Mouse (Mus musculus) heart, embryonic 11.5 days (tissue): ENCODE results near the gene Aqp5. TPM values are rescaled to one million over a fixed set of nuclear protein-coding genes. Genes with fewer than 3 reads are reported as not detected.

Experiments
- ATAC-seq: fragments of 200-750 bp; cut with Nextera tagmentation; replicated peaks from 2 replicates; pipeline ENCODE4 v1.8.0; 2017; ENCODE audit warnings: moderate library complexity; ENCODE audit not compliant: insufficient number of reproducible peaks, low FRiP score, low TSS enrichment
- H3K27ac ChIP-seq: fragments of 300-500 bp; sonication (generic); 2 replicates; pipeline ENCODE4 v1.5.1; 2014; ENCODE audit warnings: mild to moderate bottlenecking, low read depth, low read length
- H3K27me3 ChIP-seq: fragments of 300-500 bp; sonication (generic); 2 replicates; pipeline ENCODE4 v1.6.1; 2014; ENCODE audit warnings: mild to moderate bottlenecking, low read length, mixed read lengths; ENCODE audit not compliant: control insufficient read depth, insufficient read depth
- H3K36me3 ChIP-seq: fragments of 300-500 bp; sonication (generic); 2 replicates; pipeline ENCODE4 v1.6.1; 2014; ENCODE audit warnings: mild to moderate bottlenecking, low read length, moderate library complexity, mixed read lengths; ENCODE audit not compliant: control insufficient read depth, insufficient read depth
- H3K4me1 ChIP-seq: fragments of 300-500 bp; sonication (generic); 2 replicates; pipeline ENCODE4 v1.6.1; 2014; ENCODE audit warnings: low read length; ENCODE audit not compliant: control insufficient read depth, insufficient read depth
- H3K4me2 ChIP-seq: fragments of 300-500 bp; sonication (generic); 2 replicates; pipeline ENCODE4 v1.6.1; 2014; ENCODE audit warnings: mild to moderate bottlenecking, moderate library complexity
- H3K4me3 ChIP-seq: fragments of 300-500 bp; sonication (generic); 2 replicates; pipeline ENCODE4 v1.5.1; 2014; ENCODE audit warnings: low read depth, low read length
- H3K9ac ChIP-seq: fragments of 300-500 bp; sonication (generic); 2 replicates; pipeline ENCODE4 v1.6.1; 2014; ENCODE audit warnings: mild to moderate bottlenecking, low read depth, low read length, moderate library complexity
- H3K9me3 ChIP-seq: fragments of 300-500 bp; sonication (generic); replicated peaks from 2 replicates; pipeline ENCODE4 v1.6.1; 2016; ENCODE audit warnings: low read length; ENCODE audit not compliant: control insufficient read depth
- WGBS: fragments of 180-500 bp; shearing (Covaris S2); extraction: QIAGEN DNeasy Blood & Tissue Kit; methylation state at CpG from one replicate; pipeline ENCODE4 v1.1.7; 2014; ENCODE audit not compliant: insufficient replicate concordance; 5-methylcytosine and 5-hydroxymethylcytosine counted together
- polyA plus RNA-seq: library from polyadenylated mRNA; unstranded; fragments of >200 nt; fragmentation: Nextera tagmentation; extraction: Ambion mirVana; gene quantifications from 2 replicates; pipeline ENCODE4 v1.2.1, GENCODE M21; 2014

Gene Aqp5
- polyA plus RNA-seq, 1 experiment from 2014 or later = 1.6 TPM

DNA sequence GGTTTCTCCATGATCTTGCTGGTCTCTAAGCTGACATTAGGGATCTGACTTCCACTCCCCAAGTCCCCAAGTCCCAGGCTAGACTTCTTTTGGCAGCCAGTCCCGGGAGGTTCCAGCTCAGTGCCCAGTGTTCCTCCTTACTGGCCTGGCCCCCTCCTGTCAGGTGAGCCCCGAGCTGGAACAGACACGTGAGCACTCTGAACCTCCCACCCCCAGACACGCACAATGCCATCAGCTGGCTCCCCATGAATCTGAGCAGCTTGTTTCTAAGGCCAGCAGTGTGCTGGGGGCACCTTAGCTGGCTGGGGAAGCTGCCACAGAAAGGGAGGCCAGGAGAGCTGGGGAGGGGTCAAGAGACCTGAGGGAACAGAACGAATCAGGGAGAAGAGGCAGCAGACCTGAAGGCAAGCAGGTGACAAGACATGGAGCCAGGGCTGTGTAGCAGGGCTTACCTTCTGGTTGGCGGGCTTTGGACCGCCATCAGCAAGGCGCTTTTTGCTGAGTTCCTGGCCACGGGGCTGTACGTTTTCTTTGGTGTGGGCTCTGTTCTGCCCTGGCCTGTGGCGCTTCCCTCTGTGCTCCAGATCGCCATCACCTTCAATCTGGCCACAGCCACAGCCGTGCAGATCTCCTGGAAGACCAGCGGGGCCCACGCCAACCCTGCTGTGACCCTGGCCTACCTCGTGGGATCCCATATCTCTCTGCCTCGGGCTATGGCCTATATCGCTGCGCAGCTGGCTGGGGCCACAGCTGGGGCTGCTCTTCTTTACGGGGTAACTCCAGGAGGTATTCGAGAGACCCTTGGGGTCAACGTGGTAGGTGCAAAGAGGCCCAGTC, 10.6 kb downstream of the Aqp5 start, which contains the start of gene Aqp6:
TSS of gene Aqp6 (plus strand) at position 415 of the 837 bp plus-strand sequence.
- H3K9ac ChIP-seq = no peak within 1 kb of the TSS
- peaks cover 23% of the 10 kb centered on the region for H3K4me1 ChIP-seq
- no peaks in the 10 kb centered on the region for H3K36me3 ChIP-seq
- H3K4me2 ChIP-seq = no peak within 1 kb of the TSS
- H3K27ac ChIP-seq = no peak within 1 kb of the TSS
- WGBS = 48% methylated on average over 22 of the region's 22 CpGs
- H3K27me3 ChIP-seq = peaks cover 48% of the 10 kb centered on the region
- no peak within 1 kb of the TSS for H3K4me3 ChIP-seq
- no peaks in the 10 kb centered on the region for H3K9me3 ChIP-seq
- ATAC-seq = no peak

DNA sequence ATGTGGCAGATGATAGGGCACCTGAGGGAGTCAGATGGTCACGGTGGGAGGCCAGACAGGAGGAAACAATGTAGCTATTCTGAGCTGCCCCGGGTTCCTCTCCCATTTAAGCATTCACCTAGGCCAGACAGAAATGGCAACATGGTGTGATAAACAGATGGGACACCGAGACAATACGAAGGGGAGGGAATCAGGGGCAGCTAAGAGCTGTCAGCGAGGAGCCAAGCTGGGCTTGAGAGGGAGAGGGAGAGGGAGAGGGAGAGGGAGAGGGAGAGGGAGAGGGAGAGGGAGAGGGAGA, 11.2 kb downstream of the Aqp5 start:
- Histone ChIP-seq H3K27me3 (peaks cover 47% of the 10 kb centered on the region), H3K4me3 (no peak overlapping the region), H3K9ac (no peak overlapping the region), H3K4me1 (peaks cover 27% of the 10 kb centered on the region), H3K36me3 (no peaks in the 10 kb centered on the region), H3K27ac (no peak overlapping the region), H3K4me2 (no peak overlapping the region), H3K9me3 (no peaks in the 10 kb centered on the region)
- 10% methylated on average over 4 of the region's 5 CpGs for WGBS
- ATAC-seq = no peak

DNA sequence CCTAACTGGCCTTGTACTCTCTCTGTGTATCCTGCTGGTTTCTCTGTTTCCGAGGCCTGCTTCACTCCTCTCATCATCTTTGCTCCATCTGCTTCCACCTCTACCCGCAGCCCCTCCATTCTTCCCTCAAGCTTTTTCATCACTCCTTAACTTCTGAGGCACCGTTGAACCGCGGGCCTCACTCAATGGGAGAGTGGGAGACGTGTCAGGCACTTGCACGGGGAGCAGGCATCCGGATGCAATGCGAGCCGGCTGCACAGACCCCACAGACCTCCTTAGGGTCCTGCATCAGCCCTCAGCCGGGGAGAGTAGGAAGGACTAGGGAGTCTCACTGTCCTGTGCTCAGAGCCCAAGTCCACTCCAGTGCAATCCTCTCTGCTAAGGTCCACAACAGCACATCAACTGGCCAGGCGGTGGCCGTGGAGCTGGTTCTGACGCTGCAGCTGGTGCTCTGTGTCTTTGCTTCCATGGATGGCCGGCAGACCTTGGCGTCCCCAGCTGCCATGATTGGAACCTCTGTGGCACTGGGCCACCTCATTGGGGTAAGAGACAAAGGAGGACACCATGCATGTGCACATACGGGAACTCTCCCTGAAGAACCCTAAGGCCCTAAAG, 11.7 kb downstream of the Aqp5 start:
- Histone ChIP-seq H3K27me3 (peaks cover 45% of the 10 kb centered on the region), H3K27ac (no peak overlapping the region), H3K36me3 (no peaks in the 10 kb centered on the region), H3K9ac (no peak overlapping the region), H3K9me3 (no peaks in the 10 kb centered on the region), H3K4me3 (no peak overlapping the region), H3K4me2 (no peak overlapping the region), H3K4me1 (peaks cover 29% of the 10 kb centered on the region)
- no peak for ATAC-seq
- WGBS = 69% methylated on average over 17 of the region's 17 CpGs

DNA sequence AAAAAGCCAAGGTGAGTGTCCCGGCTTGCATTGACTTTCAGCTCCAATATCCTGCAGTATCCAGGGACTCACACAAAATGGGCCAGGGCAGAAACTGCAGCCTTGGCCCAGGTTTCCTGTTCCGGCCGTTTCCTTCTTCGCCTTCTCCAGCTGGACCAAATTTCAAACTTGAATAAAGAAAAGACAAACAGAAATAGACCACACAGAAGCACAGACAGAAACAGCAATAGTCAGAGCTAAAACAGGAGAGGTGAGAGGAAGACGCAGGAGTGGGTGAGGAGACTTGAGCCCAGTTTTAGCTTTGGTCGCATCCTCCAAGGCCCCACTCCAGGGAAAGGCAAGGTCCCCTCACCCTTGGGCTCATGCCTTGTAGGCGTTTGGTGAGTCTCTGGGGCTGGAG, 12.6 kb downstream of the Aqp5 start:
- no peak overlapping the region for H3K4me3 ChIP-seq
- ATAC-seq = no peak
- peak overlapping the region; percentile 50; the same call in 1 of the 2 replicates for H3K27ac ChIP-seq
- H3K4me1 ChIP-seq = peaks cover 35% of the 10 kb centered on the region
- H3K27me3 ChIP-seq = peaks cover 37% of the 10 kb centered on the region
- no peak overlapping the region for H3K4me2 ChIP-seq
- H3K36me3 ChIP-seq = no peaks in the 10 kb centered on the region
- no peak overlapping the region for H3K9ac ChIP-seq
- 72% methylated on average over 7 of the region's 7 CpGs for WGBS
- no peaks in the 10 kb centered on the region for H3K9me3 ChIP-seq

DNA sequence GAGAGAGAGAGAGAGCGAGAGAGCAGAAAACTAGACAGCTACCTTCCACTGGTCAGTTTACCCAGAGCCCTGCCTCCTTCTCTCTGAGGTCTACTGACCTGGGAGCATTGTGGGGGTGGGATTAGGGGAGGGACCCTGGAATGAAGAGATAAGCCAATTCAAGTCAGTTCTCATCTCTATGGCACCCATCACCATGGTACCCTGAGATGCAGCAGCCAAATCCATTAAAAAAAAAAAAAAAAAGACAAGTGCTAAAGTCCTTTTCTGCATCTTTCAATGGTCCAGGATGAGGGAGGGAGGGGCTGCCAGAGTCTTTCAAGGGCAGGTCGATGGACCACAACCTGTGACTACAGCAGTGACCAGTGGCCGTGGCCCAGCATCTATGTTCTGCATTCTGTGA, 15.0 kb downstream of the Aqp5 start:
- peaks cover 25% of the 10 kb centered on the region for H3K4me1 ChIP-seq
- H3K9me3 ChIP-seq = no peaks in the 10 kb centered on the region
- WGBS = 75% methylated on average over 3 of the region's 3 CpGs
- no peak overlapping the region for H3K9ac ChIP-seq
- no peak for ATAC-seq
- H3K4me3 ChIP-seq = no peak overlapping the region
- peaks cover 22% of the 10 kb centered on the region for H3K27me3 ChIP-seq
- H3K4me2 ChIP-seq = no peak overlapping the region
- no peaks in the 10 kb centered on the region for H3K36me3 ChIP-seq
- H3K27ac ChIP-seq = no peak overlapping the region

DNA sequence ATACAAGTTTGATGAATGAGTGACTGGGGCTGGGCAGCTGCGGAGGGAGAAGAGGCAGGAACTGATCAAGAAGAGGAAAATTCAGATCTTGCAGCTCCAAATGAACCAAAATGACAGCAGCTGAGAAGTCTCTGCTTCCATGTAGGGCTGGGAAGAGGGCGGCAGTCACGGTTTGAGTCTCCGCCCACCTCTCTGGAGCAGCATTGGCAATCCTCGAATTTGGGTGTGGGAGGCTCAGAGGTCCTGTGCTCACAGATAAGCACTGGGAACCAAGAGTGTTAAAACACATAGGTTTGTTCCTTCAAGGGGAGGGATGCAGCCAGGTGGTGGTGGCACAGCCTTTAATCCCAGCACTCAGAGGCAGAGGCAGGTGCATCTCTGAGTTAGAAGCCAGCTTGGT, 15.9 kb downstream of the Aqp5 start:
- WGBS = 26% methylated on average over 5 of the region's 5 CpGs
- H3K27me3 ChIP-seq = peaks cover 13% of the 10 kb centered on the region; the same call in 1 of the 2 replicates
- H3K36me3 ChIP-seq = no peaks in the 10 kb centered on the region
- H3K4me2 ChIP-seq = no peak overlapping the region
- no peak for ATAC-seq
- H3K4me1 ChIP-seq = peaks cover 26% of the 10 kb centered on the region
- no peak overlapping the region for H3K9ac ChIP-seq
- H3K4me3 ChIP-seq = no peak overlapping the region
- no peak overlapping the region for H3K27ac ChIP-seq
- no peaks in the 10 kb centered on the region for H3K9me3 ChIP-seq

DNA sequence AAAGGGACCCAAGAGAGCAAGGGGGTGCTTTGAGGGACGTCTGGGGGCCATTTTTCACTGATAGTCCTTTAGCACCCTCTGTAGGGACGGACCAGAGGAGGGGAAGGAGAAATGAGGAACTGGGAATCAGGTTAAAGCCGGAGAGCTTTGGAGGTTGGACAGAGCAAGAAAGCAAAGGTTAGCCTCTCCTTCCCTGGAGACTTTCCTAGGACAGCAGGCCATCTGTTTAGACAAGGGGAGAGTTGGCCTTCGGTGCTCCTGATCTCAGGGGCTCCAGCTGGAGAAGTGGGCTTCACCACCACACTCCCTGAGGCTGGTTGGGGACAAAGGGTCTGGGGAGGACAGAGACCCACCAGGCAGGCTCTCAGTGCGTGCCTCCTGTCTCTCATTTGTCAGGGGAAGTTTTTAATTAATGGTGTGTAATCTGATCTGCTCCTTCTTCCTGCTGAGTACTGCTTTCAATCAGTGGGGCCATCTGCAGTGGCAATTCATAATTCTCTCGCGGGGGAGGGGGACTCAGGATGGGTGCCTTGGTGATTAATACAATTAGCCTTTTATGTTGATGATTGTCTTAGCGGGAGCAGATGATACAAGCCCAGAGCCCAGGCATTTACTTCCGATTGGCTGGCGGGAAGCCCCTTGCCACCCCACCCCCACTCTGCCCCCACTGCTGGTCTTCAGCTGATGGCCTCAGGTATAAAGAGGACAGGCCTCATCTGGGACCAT, 17.0 kb downstream of the Aqp5 start:
- Histone ChIP-seq H3K4me1 (peaks cover 25% of the 10 kb centered on the region), H3K27me3 (peaks cover 6% of the 10 kb centered on the region; the same call in 1 of the 2 replicates), H3K9me3 (no peaks in the 10 kb centered on the region), H3K9ac (no peak overlapping the region), H3K27ac (no peak overlapping the region), H3K36me3 (no peaks in the 10 kb centered on the region), H3K4me3 (no peak overlapping the region), H3K4me2 (no peak overlapping the region)
- no peak for ATAC-seq
- 31% methylated on average over 10 of the region's 10 CpGs for WGBS

DNA sequence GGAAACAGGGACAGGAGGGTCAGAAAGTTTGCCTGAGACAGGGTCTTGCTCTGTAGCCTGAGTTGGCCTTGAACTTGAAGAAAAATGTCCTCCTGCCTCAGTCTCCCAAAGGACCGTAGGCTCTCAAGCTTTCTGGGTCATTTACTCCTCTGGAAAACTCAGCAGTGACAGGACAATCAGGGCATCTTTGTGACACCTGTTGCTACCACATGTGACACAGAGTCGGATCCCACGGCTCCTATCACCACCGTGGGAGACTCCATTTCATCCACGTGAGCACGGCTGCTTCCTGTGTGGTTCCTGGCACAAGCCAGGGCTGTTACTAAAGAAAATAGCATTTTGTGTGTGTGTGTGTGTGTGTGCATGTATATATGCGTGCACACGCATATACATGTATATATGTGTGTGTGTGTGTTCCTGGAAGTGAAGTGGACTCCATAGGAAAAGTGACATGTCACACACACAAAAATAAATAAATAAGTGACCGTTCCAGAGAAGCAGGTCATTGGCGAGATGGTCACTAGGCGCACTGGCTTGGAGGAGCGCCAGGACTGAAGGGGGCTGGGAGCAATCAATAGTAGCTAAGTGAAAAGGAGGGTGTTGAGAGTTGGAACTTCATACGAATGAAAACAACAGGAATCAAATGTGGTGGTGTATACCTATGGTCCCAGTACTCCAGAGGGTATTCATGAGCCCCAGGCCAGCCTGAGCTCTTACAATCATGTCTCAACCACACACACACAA, 18.0 kb downstream of the Aqp5 start:
- Histone ChIP-seq H3K4me2 (no peak overlapping the region), H3K36me3 (no peaks in the 10 kb centered on the region), H3K27me3 (peaks cover 7% of the 10 kb centered on the region), H3K27ac (no peak overlapping the region), H3K4me1 (peaks cover 20% of the 10 kb centered on the region), H3K4me3 (no peak overlapping the region), H3K9me3 (no peaks in the 10 kb centered on the region), H3K9ac (no peak overlapping the region)
- 80% methylated on average over 13 of the region's 13 CpGs for WGBS
- ATAC-seq = no peak
